Mouse (Mus musculus): Measurements from ENCODE around the gene Eif4g1.

The Eif4g1 gene

GRCm38 (mm10) chr16:20726384-20726783, 58.3 kb downstream of the Eif4g1 start:
- DNase-seq (ENCODE audit: low spot score): no peak

- DNase-seq (ENCODE audit: low spot score): no peak
Measured at GRCm38 (mm10) chr16:20730293-20730711, 62.2 kb downstream of the Eif4g1 start.

- peak; percentile 26 for DNase-seq (ENCODE audit: low spot score)
Measured at GRCm38 (mm10) chr16:20731688-20732087, 63.6 kb downstream of the Eif4g1 start.

- peak; percentile 32 for DNase-seq (ENCODE audit: low spot score)
Measured at GRCm38 (mm10) chr16:20732251-20732924, 64.3 kb downstream of the Eif4g1 start.

- DNase-seq (ENCODE audit: low spot score): peak; percentile 60
Measured at GRCm38 (mm10) chr16:20732925-20733730, 65.0 kb downstream of the Eif4g1 start, which contains the start of gene Chrd. Chrd (plus strand) TSS chr16:20733127.

GRCm38 (mm10) chr16:20733731-20734730, 65.9 kb downstream of the Eif4g1 start, which contains the start of gene Thpo:
Thpo (minus strand) TSS chr16:20734511.
- DNase-seq (ENCODE audit: low spot score): no peak

GRCm38 (mm10) chr16:20735651-20736050, 67.5 kb downstream of the Eif4g1 start:
- DNase-seq (ENCODE audit: low spot score): no peak

GRCm38 (mm10) chr16:20736168-20736567, 68.1 kb downstream of the Eif4g1 start:
- no peak for DNase-seq (ENCODE audit: low spot score)

- DNase-seq (ENCODE audit: low spot score): no peak
Measured at GRCm38 (mm10) chr16:20736823-20737222, 68.7 kb downstream of the Eif4g1 start.

GRCm38 (mm10) chr16:20739845-20740244, 71.7 kb downstream of the Eif4g1 start:
- no peak for DNase-seq (ENCODE audit: low spot score)

Data from MN1 (cell line).